Mouse (Mus musculus) heart, embryonic 11.5 days (tissue): ENCODE measurements around the gene Homer1. TPM values are rescaled to one million over a fixed set of nuclear protein-coding genes. Genes with fewer than 3 reads are reported as not detected.

ENCODE experiments used
- ATAC-seq: fragments of 200-750 bp; cut with Nextera tagmentation; replicated peaks from 2 replicates; pipeline ENCODE4 v1.8.0; 2017; ENCODE audit warnings: moderate library complexity; ENCODE audit not compliant: insufficient number of reproducible peaks, low FRiP score, low TSS enrichment
- H3K27ac ChIP-seq: fragments of 300-500 bp; sonication (generic); 2 replicates; pipeline ENCODE4 v1.5.1; 2014; ENCODE audit warnings: mild to moderate bottlenecking, low read depth, low read length
- H3K27me3 ChIP-seq: fragments of 300-500 bp; sonication (generic); 2 replicates; pipeline ENCODE4 v1.6.1; 2014; ENCODE audit warnings: mild to moderate bottlenecking, low read length, mixed read lengths; ENCODE audit not compliant: control insufficient read depth, insufficient read depth
- H3K36me3 ChIP-seq: fragments of 300-500 bp; sonication (generic); 2 replicates; pipeline ENCODE4 v1.6.1; 2014; ENCODE audit warnings: mild to moderate bottlenecking, low read length, moderate library complexity, mixed read lengths; ENCODE audit not compliant: control insufficient read depth, insufficient read depth
- H3K4me1 ChIP-seq: fragments of 300-500 bp; sonication (generic); 2 replicates; pipeline ENCODE4 v1.6.1; 2014; ENCODE audit warnings: low read length; ENCODE audit not compliant: control insufficient read depth, insufficient read depth
- H3K4me2 ChIP-seq: fragments of 300-500 bp; sonication (generic); 2 replicates; pipeline ENCODE4 v1.6.1; 2014; ENCODE audit warnings: mild to moderate bottlenecking, moderate library complexity
- H3K4me3 ChIP-seq: fragments of 300-500 bp; sonication (generic); 2 replicates; pipeline ENCODE4 v1.5.1; 2014; ENCODE audit warnings: low read depth, low read length
- H3K9ac ChIP-seq: fragments of 300-500 bp; sonication (generic); 2 replicates; pipeline ENCODE4 v1.6.1; 2014; ENCODE audit warnings: mild to moderate bottlenecking, low read depth, low read length, moderate library complexity
- H3K9me3 ChIP-seq: fragments of 300-500 bp; sonication (generic); replicated peaks from 2 replicates; pipeline ENCODE4 v1.6.1; 2016; ENCODE audit warnings: low read length; ENCODE audit not compliant: control insufficient read depth
- whole genome bisulfite sequencing: fragments of 180-500 bp; shearing (Covaris S2); extraction: QIAGEN DNeasy Blood & Tissue Kit; methylation state at CpG from one replicate; pipeline ENCODE4 v1.1.7; 2014; ENCODE audit not compliant: insufficient replicate concordance; 5-methylcytosine and 5-hydroxymethylcytosine counted together
- polyA plus RNA-seq: library from polyadenylated mRNA; unstranded; fragments of >200 nt; fragmentation: Nextera tagmentation; extraction: Ambion mirVana; gene quantifications from 2 replicates; pipeline ENCODE4 v1.2.1, GENCODE M21; 2014

Homer1 gene
- polyA plus RNA-seq, 1 experiment from 2014 or later: 17.3 TPM

DNA sequence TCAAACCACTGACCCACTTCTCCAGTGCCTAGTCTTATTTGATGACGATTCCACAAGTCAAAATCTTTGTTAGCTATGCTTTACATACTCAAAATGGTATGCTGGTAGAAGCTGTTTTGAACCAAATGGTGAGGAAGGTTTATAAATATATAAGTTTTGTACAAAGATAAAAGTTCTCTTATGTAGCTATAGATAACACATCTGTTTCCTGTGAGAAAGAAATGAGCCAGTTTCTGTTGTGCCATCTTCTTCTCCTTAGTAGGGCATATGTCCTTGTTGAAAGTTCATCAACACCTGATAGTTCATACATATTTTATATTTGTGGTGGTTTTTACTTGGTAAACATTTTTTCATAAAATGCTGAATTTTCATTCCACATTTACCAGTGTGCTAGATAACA is 45.0 kb downstream of the Homer1 start:
- 90% methylated on average over 1 of the region's 1 CpGs for WGBS
- Histone ChIP-seq H3K4me3 (no peak overlapping the region), H3K27ac (no peak overlapping the region), H3K36me3 (no peaks in the 10 kb centered on the region), H3K9ac (no peak overlapping the region), H3K4me2 (no peak overlapping the region), H3K9me3 (no peaks in the 10 kb centered on the region), H3K4me1 (no peaks in the 10 kb centered on the region; the same call in 1 of the 2 replicates), H3K27me3 (no peaks in the 10 kb centered on the region)
- ATAC-seq: no peak

DNA sequence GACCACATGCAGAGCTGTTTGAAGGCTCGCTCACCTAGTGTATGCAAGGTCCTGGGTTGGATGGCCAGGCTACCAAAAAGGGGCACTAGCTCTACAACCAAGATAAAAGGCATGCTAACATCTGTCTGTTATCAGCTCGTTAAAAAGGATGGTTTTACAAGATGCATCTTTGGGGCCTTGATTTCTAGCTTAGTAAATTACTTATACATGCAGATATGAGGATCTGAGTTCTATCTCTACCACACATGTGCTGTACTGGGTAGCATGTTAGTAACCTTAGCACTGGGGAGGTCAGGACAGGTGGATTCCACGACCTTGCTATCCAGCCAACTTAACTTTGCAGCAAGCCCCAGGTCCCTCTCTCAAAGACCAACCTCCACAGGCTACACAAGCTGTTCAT is 46.4 kb downstream of the Homer1 start:
- Histone ChIP-seq H3K27me3 (no peaks in the 10 kb centered on the region), H3K9me3 (no peaks in the 10 kb centered on the region), H3K4me2 (no peak overlapping the region), H3K27ac (no peak overlapping the region), H3K9ac (no peak overlapping the region), H3K4me3 (no peak overlapping the region), H3K4me1 (no peaks in the 10 kb centered on the region), H3K36me3 (no peaks in the 10 kb centered on the region)
- no peak for ATAC-seq
- 75% methylated on average over 3 of the region's 3 CpGs for WGBS

DNA sequence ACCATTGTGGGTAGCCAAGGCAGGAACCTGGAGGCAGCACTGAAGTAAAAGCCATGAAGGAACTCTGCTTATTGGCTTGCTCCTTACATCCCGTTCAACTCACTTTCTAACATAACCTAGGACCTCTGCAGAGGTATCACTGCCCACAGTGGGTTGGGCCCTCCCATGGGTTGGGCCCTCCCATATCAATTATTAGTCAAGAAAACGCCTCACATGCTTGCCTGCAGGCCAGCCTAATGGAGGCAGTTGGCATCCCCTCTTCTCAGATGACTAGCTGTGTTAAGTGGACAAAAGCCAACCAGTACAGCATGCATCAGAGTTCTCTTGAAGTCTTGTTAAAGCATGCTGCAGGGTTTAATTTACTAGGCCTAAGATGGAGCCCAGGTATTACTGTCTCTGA is 52.6 kb downstream of the Homer1 start:
- H3K9me3 ChIP-seq: no peaks in the 10 kb centered on the region
- no peaks in the 10 kb centered on the region for H3K27me3 ChIP-seq
- no peak overlapping the region for H3K4me2 ChIP-seq
- no peak overlapping the region for H3K27ac ChIP-seq
- no peak overlapping the region for H3K4me3 ChIP-seq
- H3K36me3 ChIP-seq: no peaks in the 10 kb centered on the region
- 79% methylated on average over 2 of the region's 2 CpGs for WGBS
- no peak for ATAC-seq
- no peaks in the 10 kb centered on the region for H3K4me1 ChIP-seq
- no peak overlapping the region for H3K9ac ChIP-seq

DNA sequence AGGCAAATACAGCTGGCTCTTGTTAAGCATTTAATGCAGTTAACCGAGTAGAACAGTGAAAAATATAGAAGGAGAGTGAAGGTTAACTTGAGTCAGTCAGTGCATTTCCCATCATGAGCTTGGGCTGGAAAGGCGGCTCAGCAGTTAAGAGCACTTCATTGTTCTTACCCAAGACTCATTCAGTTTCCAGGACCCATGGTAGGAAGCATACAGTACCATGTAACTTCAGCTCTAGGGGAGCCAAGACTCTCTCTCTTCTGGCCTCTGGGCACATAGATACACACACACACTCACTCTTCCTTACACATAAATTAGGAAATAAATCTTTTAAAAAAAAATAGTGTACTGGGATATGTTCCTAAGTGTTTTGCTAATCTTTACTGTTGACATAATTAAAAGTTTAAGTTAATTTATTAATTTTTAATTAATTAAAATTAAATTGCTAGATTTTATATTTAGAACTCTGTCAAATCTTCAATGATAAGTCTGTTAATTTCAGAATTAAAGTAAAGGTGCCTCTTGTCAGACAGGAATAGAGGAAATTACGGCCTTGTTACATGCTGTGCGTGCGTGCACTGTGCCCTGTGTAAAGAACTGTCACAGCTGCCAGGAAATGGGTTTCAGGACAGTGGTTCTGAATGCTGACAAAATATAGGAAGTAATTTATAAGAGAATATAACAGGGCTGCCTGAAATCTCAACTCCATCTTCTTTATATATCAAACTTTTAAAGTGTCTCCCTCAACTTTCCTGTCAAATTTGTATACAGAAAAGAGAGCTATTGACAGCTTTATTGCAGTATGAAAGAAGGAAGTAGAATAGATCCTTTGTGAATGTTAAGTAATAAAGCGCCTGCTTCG is 55.2 kb downstream of the Homer1 start:
- no peak for ATAC-seq

DNA sequence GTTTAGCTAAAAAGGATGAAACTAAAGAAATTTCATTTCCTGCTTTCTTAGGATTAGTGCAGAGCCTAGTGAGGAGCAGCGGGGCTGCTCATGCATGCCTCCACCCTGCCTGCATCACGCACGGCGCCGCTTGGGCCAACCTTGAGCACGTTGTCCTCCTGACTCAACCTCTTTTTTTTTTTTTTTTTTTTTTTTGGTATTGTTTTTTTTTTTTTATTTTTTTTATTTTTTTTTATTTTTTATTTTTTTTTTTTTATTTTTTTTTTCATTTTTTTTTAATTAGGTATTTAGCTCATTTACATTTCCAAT is 55.8 kb downstream of the Homer1 start:
- Histone ChIP-seq H3K4me2 (no peak overlapping the region), H3K9ac (no peak overlapping the region), H3K27ac (no peak overlapping the region), H3K4me1 (no peaks in the 10 kb centered on the region), H3K4me3 (no peak overlapping the region), H3K9me3 (no peaks in the 10 kb centered on the region), H3K36me3 (no peaks in the 10 kb centered on the region), H3K27me3 (no peaks in the 10 kb centered on the region)
- 91% methylated on average over 6 of the region's 6 CpGs for WGBS
- no peak for ATAC-seq

More for the DNA sequence above, 55.2 kb downstream of the Homer1 start:
- no peak overlapping the region for H3K27ac ChIP-seq
- no peak overlapping the region for H3K4me3 ChIP-seq
- no peaks in the 10 kb centered on the region for H3K27me3 ChIP-seq
- H3K9ac ChIP-seq: no peak overlapping the region
- 86% methylated on average over 7 of the region's 7 CpGs for WGBS
- no peaks in the 10 kb centered on the region for H3K36me3 ChIP-seq
- no peaks in the 10 kb centered on the region for H3K4me1 ChIP-seq
- no peak overlapping the region for H3K4me2 ChIP-seq
- no peaks in the 10 kb centered on the region for H3K9me3 ChIP-seq

DNA sequence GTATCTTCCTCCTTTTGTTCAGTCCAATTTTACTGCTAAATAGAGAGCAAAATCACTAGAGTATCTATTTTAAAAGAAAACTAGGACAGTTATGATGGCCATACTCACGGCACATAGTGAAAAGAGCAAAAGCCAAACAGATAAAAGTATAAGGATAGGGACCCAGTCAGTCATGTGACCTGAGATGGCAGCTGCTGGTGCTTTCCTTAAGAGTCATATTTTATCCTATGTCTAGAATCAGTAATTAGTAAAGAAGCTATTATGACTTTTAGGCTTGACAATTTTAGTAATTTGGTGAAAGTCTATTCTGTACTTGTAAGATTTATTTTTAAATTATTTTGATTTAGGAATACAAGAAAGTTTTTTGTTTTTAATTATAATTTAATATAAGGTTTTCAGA is 59.1 kb downstream of the Homer1 start:
- no peaks in the 10 kb centered on the region for H3K4me1 ChIP-seq
- no peaks in the 10 kb centered on the region for H3K9me3 ChIP-seq
- WGBS: 87% methylated on average over 1 of the region's 1 CpGs
- no peak overlapping the region for H3K4me3 ChIP-seq
- H3K27me3 ChIP-seq: no peaks in the 10 kb centered on the region
- no peak overlapping the region for H3K9ac ChIP-seq
- H3K36me3 ChIP-seq: no peaks in the 10 kb centered on the region
- no peak overlapping the region for H3K4me2 ChIP-seq
- no peak overlapping the region for H3K27ac ChIP-seq
- ATAC-seq: no peak

DNA sequence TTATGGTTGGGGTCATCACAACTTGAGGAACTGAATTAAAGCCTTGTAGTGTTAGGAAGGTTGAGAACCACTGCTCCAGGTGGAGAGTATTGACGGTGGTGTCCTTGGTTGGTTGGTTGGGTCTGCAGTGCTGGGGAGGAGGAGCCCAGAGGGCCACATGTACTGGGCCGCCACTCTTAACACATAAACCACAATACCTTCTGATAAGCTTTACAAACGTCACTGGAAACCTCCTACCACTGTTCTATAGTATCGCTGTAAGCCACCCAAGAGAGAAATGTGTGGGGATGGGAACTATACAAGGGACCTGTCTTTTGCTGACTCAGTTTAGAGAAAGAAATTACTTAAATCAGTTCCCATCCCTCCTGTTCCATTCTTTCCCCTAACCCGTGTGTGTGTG is 68.1 kb downstream of the Homer1 start:
- Histone ChIP-seq H3K9ac (no peak overlapping the region), H3K4me1 (no peaks in the 10 kb centered on the region), H3K27me3 (no peaks in the 10 kb centered on the region), H3K27ac (no peak overlapping the region), H3K4me3 (no peak overlapping the region), H3K9me3 (no peaks in the 10 kb centered on the region), H3K4me2 (no peak overlapping the region), H3K36me3 (no peaks in the 10 kb centered on the region)
- 73% methylated on average over 5 of the region's 5 CpGs for WGBS
- ATAC-seq: no peak

DNA sequence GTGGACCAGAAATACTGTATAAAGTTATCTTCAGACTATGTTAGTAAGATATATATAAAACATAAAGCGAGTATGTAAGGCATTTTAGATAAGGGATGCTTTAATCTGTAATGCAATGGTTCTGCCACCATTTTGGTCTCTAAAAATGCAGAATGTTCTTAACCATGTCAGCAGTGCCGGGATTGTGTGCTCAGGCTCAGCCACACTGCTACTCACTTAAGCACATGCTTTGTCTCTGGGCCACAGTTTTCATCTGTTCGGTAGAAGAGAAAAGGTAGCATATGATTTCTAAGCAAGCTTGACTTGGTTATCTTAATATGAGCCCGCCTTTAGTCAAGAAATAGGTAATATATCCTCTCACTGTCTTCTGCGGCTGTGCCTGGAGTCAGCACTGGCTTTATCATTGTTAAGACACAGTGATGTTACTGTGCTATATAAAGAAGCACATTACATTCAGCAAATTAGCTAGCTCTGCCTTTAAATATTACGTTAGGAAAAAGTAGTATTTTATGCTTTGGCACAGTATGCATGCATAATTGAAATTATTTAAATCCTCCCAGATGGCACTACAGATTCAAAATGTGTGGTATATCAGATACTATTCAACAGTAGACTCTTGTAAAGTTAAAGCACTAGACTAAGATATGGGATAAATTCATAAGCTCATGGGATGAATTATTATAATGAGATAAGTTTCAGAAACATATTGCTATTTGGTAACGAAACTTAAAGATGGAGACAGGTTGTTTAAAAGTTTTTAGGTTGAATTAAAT is 69.6 kb downstream of the Homer1 start:
- Histone ChIP-seq H3K9me3 (no peaks in the 10 kb centered on the region), H3K4me1 (no peaks in the 10 kb centered on the region), H3K27ac (no peak overlapping the region), H3K27me3 (no peaks in the 10 kb centered on the region), H3K4me3 (no peak overlapping the region), H3K9ac (no peak overlapping the region), H3K36me3 (no peaks in the 10 kb centered on the region), H3K4me2 (no peak overlapping the region)
- WGBS: 89% methylated on average over 7 of the region's 7 CpGs
- ATAC-seq: no peak
